Mouse (Mus musculus) embryonic fibroblast, embryonic 13.5 days (primary cell): ENCODE measurements at regions not wholly inside any gene's neighbourhood (a gene's known extent, or its start where the extent isn't known, plus 50 kb on each side); places are given as distances from the start of the nearest gene placed in this dataset.

Source experiments
- CTCF ChIP-seq: IDR thresholded peaks from 2 replicates; pipeline ENCODE4 v1.5.1; 2011; ENCODE audit warnings: mild to moderate bottlenecking, control low read depth, low read length, moderate library complexity, borderline replicate concordance; ENCODE audit not compliant: insufficient read depth
- POLR2A ChIP-seq: IDR thresholded peaks from 2 replicates; pipeline ENCODE4 v1.6.1; 2011; ENCODE audit warnings: low read depth, mild to moderate bottlenecking, control low read depth, low read length, moderate library complexity

GRCm38 (mm10) chr2:39373068-39373779 is 147.0 kb upstream of the Ppp6c start:
- TF ChIP-seq POLR2A (no peak), CTCF (peak; percentile 97)
